Mouse (Mus musculus) myocyte (in vitro differentiated cells): Measurements from ENCODE around the gene Tax1bp1. TPM values are rescaled to one million over a fixed set of nuclear protein-coding genes. Genes with fewer than 3 reads are reported as not detected.

Source experiments
- H3K27me3 ChIP-seq: one replicate; pipeline ENCODE4 v1.6.1; 2011; ENCODE audit not compliant: control insufficient read depth, insufficient read depth, insufficient read length
- H3K36me3 ChIP-seq: one replicate; pipeline ENCODE4 v1.6.1; 2011; ENCODE audit not compliant: control insufficient read depth, insufficient read depth
- H3K4me2 ChIP-seq: one replicate; pipeline ENCODE4 v1.6.1; 2011; ENCODE audit warnings: low read depth, control low read depth
- H3K4me3 ChIP-seq: one replicate; pipeline ENCODE4 v1.5.1; 2011; ENCODE audit warnings: mild to moderate bottlenecking, control low read depth, moderate library complexity
- H3K79me2 ChIP-seq: one replicate; pipeline ENCODE4 v1.6.1; 2011; ENCODE audit not compliant: control insufficient read depth, insufficient read depth
- H3ac ChIP-seq: one replicate; pipeline ENCODE4 v1.6.1; 2011; ENCODE audit not compliant: control insufficient read depth, insufficient read length
- CEBPB ChIP-seq: IDR thresholded peaks from 2 replicates; pipeline ENCODE4 v1.6.1; 2011; ENCODE audit warnings: mild to moderate bottlenecking, moderate library complexity; ENCODE audit not compliant: poor library complexity, insufficient read depth, severe bottlenecking
- E2F4 ChIP-seq: IDR thresholded peaks from one replicate; pipeline ENCODE4 v1.6.1; 2011; ENCODE audit warnings: mild to moderate bottlenecking, control low read depth, moderate library complexity; ENCODE audit not compliant: insufficient read depth
- MAX ChIP-seq: IDR thresholded peaks from one replicate; pipeline ENCODE4 v1.6.1; 2011; ENCODE audit warnings: low read depth, mild to moderate bottlenecking, control low read depth
- MYOD1 ChIP-seq, 3 experiments: IDR thresholded peaks; one replicate each; pipeline ENCODE4 v1.6.1; 2011; ENCODE audit warnings: control low read depth in 2 of 3, low read depth in 2 of 3, mild to moderate bottlenecking in 2 of 3, moderate library complexity in 1 of 3; ENCODE audit not compliant: insufficient read length in 2 of 3, control insufficient read depth in 1 of 3
- MYOG ChIP-seq, 3 experiments: IDR thresholded peaks; one replicate each; pipeline ENCODE4 v1.6.1; 2011; ENCODE audit warnings: control low read depth in 2 of 3, low read depth in 2 of 3, mild to moderate bottlenecking in 2 of 3; ENCODE audit not compliant: insufficient read length in 2 of 3, control insufficient read depth in 1 of 3, insufficient read depth in 1 of 3
- POLR2A ChIP-seq: IDR thresholded peaks from one replicate; pipeline ENCODE4 v1.6.1; 2011; ENCODE audit warnings: low read depth, mild to moderate bottlenecking, control low read depth, moderate library complexity; ENCODE audit not compliant: insufficient read length
- POLR2AphosphoS2 ChIP-seq: IDR thresholded peaks from one replicate; pipeline ENCODE4 v1.6.1; 2011; ENCODE audit warnings: low read depth, control low read depth; ENCODE audit not compliant: insufficient read length
- REST ChIP-seq: IDR thresholded peaks from one replicate; pipeline ENCODE4 v1.6.1; 2011; ENCODE audit warnings: mild to moderate bottlenecking, control low read depth, moderate library complexity; ENCODE audit not compliant: insufficient read depth, insufficient read length
- SRF ChIP-seq: IDR thresholded peaks from one replicate; pipeline ENCODE4 v1.6.1; 2011; ENCODE audit warnings: low read depth; ENCODE audit not compliant: control insufficient read depth, insufficient read length
- TCF12 ChIP-seq: IDR thresholded peaks from one replicate; pipeline ENCODE4 v1.6.1; 2011; ENCODE audit warnings: mild to moderate bottlenecking, control low read depth; ENCODE audit not compliant: poor library complexity, insufficient read depth, severe bottlenecking
- TCF3 ChIP-seq: IDR thresholded peaks from one replicate; pipeline ENCODE4 v1.6.1; 2011; ENCODE audit warnings: low read depth, control low read depth; ENCODE audit not compliant: insufficient read length
- USF1 ChIP-seq: IDR thresholded peaks from one replicate; pipeline ENCODE4 v1.6.1; 2011; ENCODE audit warnings: low read depth, mild to moderate bottlenecking, control low read depth, moderate library complexity
- polyA plus RNA-seq: library from polyadenylated mRNA; unstranded; fragments of >200 nt; fragmentation: generic; extraction: Trizol; gene quantifications from one replicate; pipeline ENCODE4 v1.2.1, GENCODE M21; 2012; ENCODE audit warnings: missing spikeins

Gene Tax1bp1
- polyA plus RNA-seq, 1 experiment = 25.1 TPM

DNA sequence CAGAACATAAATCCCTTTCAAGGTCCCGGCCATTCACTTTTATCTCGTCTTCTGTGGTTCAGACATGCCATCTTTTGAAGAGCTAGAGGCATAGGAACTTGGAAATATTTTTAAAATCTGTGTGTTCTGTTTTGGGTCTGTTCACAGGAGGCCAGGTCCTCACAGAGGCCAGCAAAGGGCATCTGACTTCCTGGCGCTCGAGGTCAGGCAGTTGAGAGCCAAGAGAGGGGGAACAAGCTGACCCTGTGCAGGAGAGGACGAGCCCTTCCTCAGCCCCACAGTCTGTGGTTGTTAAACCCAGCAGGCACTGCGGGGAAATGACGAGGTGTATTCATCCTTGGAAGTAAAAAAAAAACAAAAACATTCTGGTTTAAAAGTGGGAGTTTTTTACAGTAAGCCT is 51.7 kb downstream of the Tax1bp1 start:
- H3K36me3 ChIP-seq = peaks cover 57% of the 10 kb centered on the region
- H3K27me3 ChIP-seq = no peaks in the 10 kb centered on the region
- no peak overlapping the region for H3K4me2 ChIP-seq
- H3K4me3 ChIP-seq = no peak overlapping the region
- no peak overlapping the region for H3ac ChIP-seq
- H3K79me2 ChIP-seq = no peaks in the 10 kb centered on the region
- TF ChIP-seq E2F4 = no peak
- no peak for TF ChIP-seq USF1
- no peak for TF ChIP-seq POLR2AphosphoS2
- no peak for TF ChIP-seq MYOD1 (IDR thresholded peaks at IDR 0.05; ENCODE audit: control insufficient read depth in 1 of 3, insufficient read length in 2 of 3, low read depth in 2 of 3)
- no peak for TF ChIP-seq TCF3
- no peak for TF ChIP-seq TCF12
- TF ChIP-seq POLR2A = no peak
- no peak for TF ChIP-seq REST
- no peak for TF ChIP-seq MAX
- TF ChIP-seq SRF = no peak

DNA sequence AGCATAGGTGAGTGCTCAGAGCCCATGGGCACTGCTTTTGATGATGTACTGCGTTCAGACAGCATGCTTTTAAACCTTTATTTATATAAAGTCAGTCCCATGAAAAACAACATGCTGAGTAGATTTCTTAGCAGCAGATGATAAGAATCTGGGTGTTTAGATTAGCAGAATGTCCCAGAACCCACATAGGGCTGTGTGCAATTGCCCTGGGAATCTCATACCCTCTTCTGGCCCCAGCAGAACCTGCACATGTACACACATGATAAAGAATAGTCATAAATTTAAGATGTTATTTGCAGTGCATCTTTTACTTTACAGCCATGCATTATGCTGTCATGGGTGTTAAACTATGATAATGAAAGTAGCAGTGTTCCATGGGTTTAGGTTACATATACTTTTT is 57.3 kb downstream of the Tax1bp1 start:
- H3K4me3 ChIP-seq = no peak overlapping the region
- H3K79me2 ChIP-seq = no peaks in the 10 kb centered on the region
- no peak overlapping the region for H3K4me2 ChIP-seq
- H3K27me3 ChIP-seq = no peaks in the 10 kb centered on the region
- H3ac ChIP-seq = no peak overlapping the region
- TF ChIP-seq MAX (no peak), CEBPB (no peak), E2F4 (no peak), TCF3 (no peak)
- H3K36me3 ChIP-seq = peaks cover 29% of the 10 kb centered on the region

DNA sequence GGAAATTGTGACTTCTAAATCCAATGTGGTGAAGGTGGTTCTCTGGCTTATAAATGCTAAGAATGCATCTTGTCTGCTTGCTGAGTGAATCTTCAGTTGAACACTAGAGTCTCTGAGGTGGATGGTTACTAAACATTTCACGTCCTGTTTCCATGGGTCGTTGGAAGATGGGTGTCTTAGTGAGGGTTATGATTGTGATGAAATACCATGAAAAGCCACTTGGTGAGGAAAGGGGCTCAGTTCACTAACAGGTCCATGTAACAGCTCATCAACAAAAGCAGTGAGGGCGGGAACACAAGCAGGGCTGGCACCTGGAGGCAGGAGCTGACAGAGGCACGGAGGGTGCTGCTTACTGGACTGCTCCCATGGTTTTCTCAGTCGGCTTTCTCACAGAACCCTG is 59.6 kb downstream of the Tax1bp1 start:
- no peaks in the 10 kb centered on the region for H3K79me2 ChIP-seq
- no peak overlapping the region for H3K4me3 ChIP-seq
- no peaks in the 10 kb centered on the region for H3K27me3 ChIP-seq
- no peak for TF ChIP-seq SRF
- no peak for TF ChIP-seq USF1
- TF ChIP-seq MAX = no peak
- TF ChIP-seq E2F4 = no peak
- TF ChIP-seq MYOG (IDR thresholded peaks at IDR 0.05; ENCODE audit: control insufficient read depth in 1 of 3, insufficient read depth in 1 of 3, insufficient read length in 2 of 3, low read depth in 2 of 3) = no peak
- TF ChIP-seq MYOD1 (IDR thresholded peaks at IDR 0.05; ENCODE audit: control insufficient read depth in 1 of 3, insufficient read length in 2 of 3, low read depth in 2 of 3) = no peak
- no peak for TF ChIP-seq CEBPB
- TF ChIP-seq POLR2AphosphoS2 = no peak
- H3K4me2 ChIP-seq = no peak overlapping the region
- H3K36me3 ChIP-seq = peaks cover 13% of the 10 kb centered on the region
- H3ac ChIP-seq = no peak overlapping the region

DNA sequence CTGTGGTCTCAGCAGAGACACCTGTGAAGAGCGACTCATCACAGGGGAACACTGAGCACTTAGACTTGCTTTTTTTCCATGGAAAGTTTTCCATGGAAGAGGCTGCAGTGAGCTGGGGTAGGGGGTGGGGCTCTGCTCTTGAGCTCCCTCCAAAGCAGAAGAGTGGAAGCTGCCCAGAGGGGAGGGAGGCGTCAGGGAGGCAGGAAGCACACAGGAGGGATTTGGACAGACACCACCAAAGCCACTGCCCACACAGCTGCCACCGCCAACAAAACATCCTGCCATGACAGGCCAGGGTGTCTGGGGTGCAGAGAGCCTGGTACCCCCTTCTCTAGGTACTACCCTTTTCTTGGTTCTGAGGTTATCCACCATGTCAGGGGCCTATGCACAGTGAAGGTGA is 61.8 kb downstream of the Tax1bp1 start:
- Histone ChIP-seq H3K4me3 (no peak overlapping the region), H3K79me2 (no peaks in the 10 kb centered on the region), H3K27me3 (no peaks in the 10 kb centered on the region), H3ac (no peak overlapping the region), H3K4me2 (no peak overlapping the region), H3K36me3 (no peaks in the 10 kb centered on the region)
- TF ChIP-seq E2F4 (no peak), TCF12 (no peak), MYOD1 (IDR thresholded peaks at IDR 0.05; ENCODE audit: control insufficient read depth in 1 of 3, insufficient read length in 2 of 3, low read depth in 2 of 3) (peak in 1 of 3 experiments; percentile 19), SRF (no peak)

DNA sequence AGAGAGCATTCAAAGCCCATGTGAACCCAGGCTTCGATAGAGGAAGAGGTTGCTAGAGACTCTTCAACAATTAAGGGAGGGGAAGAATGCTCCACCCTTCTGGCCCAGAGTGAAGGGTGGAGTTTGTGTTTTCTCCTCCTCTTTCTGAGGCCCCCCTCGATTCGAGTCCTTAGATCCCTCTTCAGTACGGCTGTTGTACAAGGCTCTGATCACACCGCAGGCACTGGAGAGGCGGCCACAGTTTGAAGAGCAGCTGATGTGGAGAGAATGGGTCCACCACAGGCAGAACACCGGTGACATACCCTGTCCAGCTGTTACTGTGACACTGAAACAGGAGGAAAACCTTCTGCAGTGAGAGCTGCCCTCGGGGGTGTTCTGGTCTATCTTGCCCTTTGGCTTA is 62.4 kb downstream of the Tax1bp1 start:
- H3K4me2 ChIP-seq = no peak overlapping the region
- H3K79me2 ChIP-seq = no peaks in the 10 kb centered on the region
- TF ChIP-seq POLR2A (no peak), MYOG (IDR thresholded peaks at IDR 0.05; ENCODE audit: control insufficient read depth in 1 of 3, insufficient read depth in 1 of 3, insufficient read length in 2 of 3, low read depth in 2 of 3) (no peak), SRF (no peak), REST (no peak), USF1 (no peak), POLR2AphosphoS2 (no peak), MYOD1 (IDR thresholded peaks at IDR 0.05; ENCODE audit: control insufficient read depth in 1 of 3, insufficient read length in 2 of 3, low read depth in 2 of 3) (no peak), CEBPB (no peak), TCF3 (no peak)
- H3ac ChIP-seq = no peak overlapping the region
- H3K27me3 ChIP-seq = no peaks in the 10 kb centered on the region
- no peaks in the 10 kb centered on the region for H3K36me3 ChIP-seq
- H3K4me3 ChIP-seq = no peak overlapping the region

DNA sequence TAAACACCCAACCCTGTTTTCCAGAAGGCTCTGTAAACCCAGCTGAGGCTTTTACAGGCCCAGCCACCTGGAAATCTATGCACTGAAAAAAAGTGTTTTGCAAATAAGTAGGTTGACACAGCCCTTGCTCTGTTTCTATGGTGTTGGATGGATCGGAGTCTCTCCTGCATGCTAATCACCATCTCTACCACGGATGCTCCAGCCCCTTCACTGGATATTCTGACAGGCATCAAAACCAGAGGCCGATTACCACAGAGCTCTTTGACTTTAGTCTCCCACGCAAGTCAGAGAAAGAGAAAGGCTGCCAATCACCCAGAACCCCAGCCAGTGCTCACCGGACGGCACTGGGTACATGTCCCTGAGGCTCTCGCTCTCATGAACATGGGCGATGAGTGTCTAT is 63.5 kb downstream of the Tax1bp1 start:
- no peak for TF ChIP-seq SRF
- TF ChIP-seq CEBPB = no peak
- no peak for TF ChIP-seq REST
- no peak for TF ChIP-seq TCF3
- no peak for TF ChIP-seq POLR2AphosphoS2
- no peak for TF ChIP-seq MYOD1 (IDR thresholded peaks at IDR 0.05; ENCODE audit: control insufficient read depth in 1 of 3, insufficient read length in 2 of 3, low read depth in 2 of 3)
- TF ChIP-seq E2F4 = no peak
- TF ChIP-seq POLR2A = no peak
- no peak for TF ChIP-seq TCF12
- TF ChIP-seq MAX = no peak
- TF ChIP-seq MYOG (IDR thresholded peaks at IDR 0.05; ENCODE audit: control insufficient read depth in 1 of 3, insufficient read depth in 1 of 3, insufficient read length in 2 of 3, low read depth in 2 of 3) = no peak
- no peak for TF ChIP-seq USF1
- H3K36me3 ChIP-seq = no peaks in the 10 kb centered on the region
- H3K4me2 ChIP-seq = no peak overlapping the region
- H3K27me3 ChIP-seq = no peaks in the 10 kb centered on the region
- H3K79me2 ChIP-seq = no peaks in the 10 kb centered on the region
- no peak overlapping the region for H3K4me3 ChIP-seq
- H3ac ChIP-seq = no peak overlapping the region
